Mouse (Mus musculus) spleen, postnatal 10 days (tissue): Measurements from ENCODE around the gene Rnf227.
"Not testable (repeated sequence)": the region's sequence is repeated elsewhere in the genome, so short reads cannot be mapped to it uniquely, and the experiment has no call there.

Experiments used
- DNase-seq, 2 experiments: peaks; one replicate each; pipeline ENCODE4 v3.0.0; 2021 to 2022; ENCODE audit warnings: low spot score in 2 of 2

Rnf227 gene

GRCm38 (mm10) chr11:69340161-69341131 lies at the start of gene Rnf227:
Rnf227 (plus strand) TSS chr11:69340461.
- DNase-seq, result peak; percentile 68 to 70

GRCm38 (mm10) chr11:69291111-69291510 lies 49.1 kb upstream of the Rnf227 start:
- no peak for DNase-seq

GRCm38 (mm10) chr11:69295286-69295685 lies 45.0 kb upstream of the Rnf227 start:
- no peak for DNase-seq

- no peak for DNase-seq
Measured at GRCm38 (mm10) chr11:69297799-69298198, 42.5 kb upstream of the Rnf227 start.

- no peak for DNase-seq
Measured at GRCm38 (mm10) chr11:69298231-69298630, 42.0 kb upstream of the Rnf227 start.

- DNase-seq, result no peak
Measured at GRCm38 (mm10) chr11:69302817-69303216, 37.4 kb upstream of the Rnf227 start.

- DNase-seq, result peak in 1 of 2 experiments; percentile 50
Measured at GRCm38 (mm10) chr11:69305291-69305690, 35.0 kb upstream of the Rnf227 start.

GRCm38 (mm10) chr11:69306039-69306438 lies 34.2 kb upstream of the Rnf227 start:
- no peak for DNase-seq

- DNase-seq, result no peak
Measured at GRCm38 (mm10) chr11:69311266-69311665, 29.0 kb upstream of the Rnf227 start.

- DNase-seq, result no peak
Measured at GRCm38 (mm10) chr11:69316361-69316760, 23.9 kb upstream of the Rnf227 start.

- not testable (repeated sequence) for DNase-seq
Measured at GRCm38 (mm10) chr11:69318000-69318399, 22.3 kb upstream of the Rnf227 start.

- DNase-seq, result no peak
Measured at GRCm38 (mm10) chr11:69321580-69321979, 18.7 kb upstream of the Rnf227 start.

- no peak for DNase-seq
Measured at GRCm38 (mm10) chr11:69322010-69322409, 18.3 kb upstream of the Rnf227 start.

GRCm38 (mm10) chr11:69322693-69323471 lies 17.4 kb upstream of the Rnf227 start:
- peak; percentile 40 to 59 for DNase-seq

- DNase-seq, result peak; percentile 96 to 99
Measured at GRCm38 (mm10) chr11:69323667-69324111, 16.6 kb upstream of the Rnf227 start, which contains the start of the genes Cntrob and Trappc1. Cntrob (minus strand) TSS chr11:69323775. Trappc1 (plus strand) TSS chr11:69323980.

GRCm38 (mm10) chr11:69324749-69325148 lies 15.5 kb upstream of the Rnf227 start:
- no peak for DNase-seq

- DNase-seq, result peak; percentile 75 to 94
Measured at GRCm38 (mm10) chr11:69325628-69326407, 14.4 kb upstream of the Rnf227 start, which contains the start of gene Kcnab3. Kcnab3 (plus strand) TSS chr11:69326258.

GRCm38 (mm10) chr11:69326408-69327156 lies 13.7 kb upstream of the Rnf227 start:
- DNase-seq, result no peak

GRCm38 (mm10) chr11:69327157-69327442 lies 13.2 kb upstream of the Rnf227 start:
- DNase-seq, result no peak

- no peak for DNase-seq
Measured at GRCm38 (mm10) chr11:69327648-69328047, 12.6 kb upstream of the Rnf227 start.

GRCm38 (mm10) chr11:69328517-69328916 lies 11.7 kb upstream of the Rnf227 start:
- DNase-seq, result no peak
